8 mouse cellular contexts compared by ENCODE assay signal in the genomic region with DNA sequence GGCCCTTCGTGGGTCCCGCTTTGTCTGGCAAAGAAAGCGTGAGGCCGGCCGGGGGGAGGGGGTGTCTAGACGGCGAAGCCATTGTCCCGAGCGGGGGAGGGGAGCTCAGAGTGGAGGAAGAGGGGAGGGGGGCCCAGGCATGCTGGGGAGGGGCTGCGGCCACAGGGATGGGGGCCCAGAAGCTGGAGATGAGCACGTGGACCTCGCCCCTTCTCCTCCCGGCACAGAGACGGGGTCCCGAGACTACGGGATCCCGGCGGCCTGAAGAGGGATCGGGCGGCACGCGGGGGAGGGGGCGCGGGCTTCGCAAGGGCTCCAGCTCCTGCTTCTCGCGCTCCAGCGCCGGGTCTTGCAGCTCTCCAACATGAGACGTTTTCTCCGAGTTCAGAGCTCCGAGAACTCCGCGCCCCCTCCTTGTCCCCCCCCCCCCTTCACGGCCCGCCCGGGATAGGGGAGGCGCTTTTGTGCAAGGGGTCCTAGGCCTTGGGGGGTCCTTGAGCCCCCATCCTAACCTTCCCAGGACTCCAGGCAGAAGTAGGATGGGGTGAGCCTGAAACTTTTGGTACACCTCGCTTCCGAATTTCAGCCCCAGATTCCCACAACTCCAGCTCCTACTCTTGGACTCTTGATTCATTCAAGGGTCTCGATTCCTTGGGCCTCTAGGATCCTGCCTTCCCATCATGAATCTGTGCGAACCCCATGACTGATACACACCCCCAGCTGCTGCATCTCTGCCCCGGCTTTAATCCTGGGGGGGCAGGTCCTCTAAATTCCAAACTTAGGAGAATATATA. TPM values are rescaled to one million over a fixed set of nuclear protein-coding genes. Genes with fewer than 3 reads are reported as not detected.
DNase-seq lines count a peak whose midpoint lies in the region; ATAC-seq and TF ChIP-seq lines count a peak whose summit lies in the region.

No protein-coding gene starts in this region.

- peak overlapping the region; percentile 93 for H3K4me2 ChIP-seq in forebrain, postnatal 0 days (ENCODE audit: low read depth)
- peak overlapping the region; percentile 90 for H3K4me2 ChIP-seq in kidney, embryonic 15.5 days

- WGBS in kidney, adult 2 months: under 1% methylated on average over 43 of the region's 43 CpGs
- WGBS in forebrain, postnatal 0 days: under 1% methylated on average over 39 of the region's 43 CpGs
- WGBS in kidney, embryonic 15.5 days: under 1% methylated on average over 37 of the region's 43 CpGs

- TF ChIP-seq CTCF in kidney, adult 2 months (conservative IDR thresholded peaks at IDR 0.05; ENCODE audit: insufficient read depth, insufficient read length, low read depth, low read length): no peak
- TF ChIP-seq CTCF in forebrain, postnatal 0 days (IDR thresholded peaks at IDR 0.05; ENCODE audit: low read depth): no peak
- no peak for TF ChIP-seq CTCF in testis, adult 2 months (IDR thresholded peaks at IDR 0.05; ENCODE audit: control insufficient read depth, insufficient read depth, insufficient replicate concordance, low read depth, low read length)

- no peak overlapping the region for H3K27ac ChIP-seq in kidney, adult 2 months (ENCODE audit: insufficient read depth, low read depth, low read length)
- peak overlapping the region; percentile 77 for H3K27ac ChIP-seq in forebrain, postnatal 0 days (ENCODE audit: low read depth, low read length)
- peak overlapping the region; percentile 90 for H3K27ac ChIP-seq in kidney, embryonic 15.5 days
- H3K27ac ChIP-seq in testis, adult 2 months (ENCODE audit: control insufficient read depth, insufficient read depth, low read depth, low read length): no peak overlapping the region

- peak; percentile 36 for DNase-seq in kidney, adult 2 months
- DNase-seq in kidney, adult 9 months: no peak
- peak; percentile 70 for DNase-seq in NIH3T3 (ENCODE audit: low read depth)
- DNase-seq in forebrain, postnatal 0 days: peak; percentile 88
- peak; percentile 74 to 78 for DNase-seq in lung, postnatal 4 days
- no peak for DNase-seq in c-Kit-positive CD71-positive TER-119-positive erythroid progenitor cells, embryonic 14.5 days (ENCODE audit: low spot score)

- no peak for TF ChIP-seq POLR2A in kidney, adult 2 months (IDR thresholded peaks at IDR 0.05; ENCODE audit: low read depth, low read length)
- TF ChIP-seq POLR2A in testis, adult 2 months (IDR thresholded peaks at IDR 0.05; ENCODE audit: control insufficient read depth, low read depth, low read length): no peak

- peak overlapping the region; percentile 69 for H3K9ac ChIP-seq in forebrain, postnatal 0 days
- H3K9ac ChIP-seq in kidney, embryonic 15.5 days: peak overlapping the region; percentile 78

- no peaks in the 10 kb centered on the region for H3K36me3 ChIP-seq in kidney, adult 2 months (ENCODE audit: control insufficient read depth, insufficient read depth, low read length)
- no peaks in the 10 kb centered on the region for H3K36me3 ChIP-seq in forebrain, postnatal 0 days (ENCODE audit: insufficient read depth)
- H3K36me3 ChIP-seq in kidney, embryonic 15.5 days: no peaks in the 10 kb centered on the region
- no peaks in the 10 kb centered on the region for H3K36me3 ChIP-seq in testis, adult 2 months (ENCODE audit: control insufficient read depth, insufficient read depth, low read length)

- peak overlapping the region; percentile 27 for H3K4me3 ChIP-seq in kidney, adult 2 months (ENCODE audit: insufficient read depth, low read depth, low read length)
- peak overlapping the region; percentile 52 for H3K4me3 ChIP-seq in forebrain, postnatal 0 days (ENCODE audit: low read depth, low read length)
- peak overlapping the region; percentile 80 for H3K4me3 ChIP-seq in kidney, embryonic 15.5 days (replicated peaks)
- H3K4me3 ChIP-seq in testis, adult 2 months (ENCODE audit: control insufficient read depth, low read depth, low read length): peak overlapping the region; percentile 62

- H3K4me1 ChIP-seq in kidney, adult 2 months (ENCODE audit: control insufficient read depth, insufficient read depth, low read length): no peaks in the 10 kb centered on the region
- peaks cover 8% of the 10 kb centered on the region for H3K4me1 ChIP-seq in forebrain, postnatal 0 days (ENCODE audit: insufficient read depth)
- peaks cover 57% of the 10 kb centered on the region for H3K4me1 ChIP-seq in kidney, embryonic 15.5 days
- H3K4me1 ChIP-seq in testis, adult 2 months (ENCODE audit: control insufficient read depth, insufficient read depth, low read length): peaks cover 17% of the 10 kb centered on the region

- no peaks in the 10 kb centered on the region for H3K9me3 ChIP-seq in forebrain, postnatal 0 days (ENCODE audit: low read length)
- H3K9me3 ChIP-seq in kidney, embryonic 15.5 days (replicated peaks): no peaks in the 10 kb centered on the region

- H3K27me3 ChIP-seq in kidney, adult 2 months (replicated peaks; ENCODE audit: control insufficient read depth, insufficient read depth, low read length): no peaks in the 10 kb centered on the region
- H3K27me3 ChIP-seq in forebrain, postnatal 0 days (ENCODE audit: insufficient read depth, low read length): no peaks in the 10 kb centered on the region
- H3K27me3 ChIP-seq in kidney, embryonic 15.5 days: 0 out of 2 replicates have a peak, but pooled peaks cover 4% of the 10 kb centered on the region
- H3K27me3 ChIP-seq in testis, adult 2 months (ENCODE audit: control insufficient read depth, insufficient read depth, low read length): no peaks in the 10 kb centered on the region

- peak; percentile 78 for ATAC-seq in forebrain, postnatal 0 days
- peak; percentile 52 for ATAC-seq in kidney, embryonic 15.5 days (replicated peaks; ENCODE audit: low FRiP score)

RNA-seq across cellular contexts. Expression of a gene that starts 0.7 kb away (rescaled TPM):
- polyA plus RNA-seq in kidney, adult 2 months (2012; rRNA removed): 12.0 and 16.9 TPM in 2 replicates
- total RNA-seq in forebrain, postnatal 0 days (2014; rRNA removed): 13.5 and 22.5 TPM in 2 replicates
- polyA plus RNA-seq in forebrain, postnatal 0 days (2015; fragmentation: Nextera tagmentation; extraction: Ambion mirVana): 2.3 and 3.3 TPM in 2 replicates
- polyA plus RNA-seq in kidney, embryonic 15.5 days (2015; fragmentation: Nextera tagmentation; extraction: Ambion mirVana): 11.9 and 14.9 TPM in 2 replicates
- polyA plus RNA-seq in testis, adult 2 months (2012; rRNA removed): 1.5 and 1.7 TPM in 2 replicates

RNA-seq across cellular contexts. Expression of a gene that starts 23.4 kb away (rescaled TPM):
- polyA plus RNA-seq in kidney, adult 2 months (2012; rRNA removed): 1.3 TPM in 2 replicates
- total RNA-seq in forebrain, postnatal 0 days (2014; rRNA removed): 0.29 TPM in 1 of 2 replicates, not detected in the other
- polyA plus RNA-seq in forebrain, postnatal 0 days (2015; fragmentation: Nextera tagmentation; extraction: Ambion mirVana): 0.08 and 0.11 TPM in 2 replicates
- polyA plus RNA-seq in kidney, embryonic 15.5 days (2015; fragmentation: Nextera tagmentation; extraction: Ambion mirVana): 0.10 and 0.19 TPM in 2 replicates
- polyA plus RNA-seq in testis, adult 2 months (2012; rRNA removed): 0.10 and 0.11 TPM in 2 replicates

Comparison
In these comparisons a context has a peak if more than half of its experiments do, and no peak if none do; other contexts are left out.
1. DNase-seq: peak in kidney, adult 2 months (single experiment), NIH3T3 (single experiment), forebrain, postnatal 0 days (single experiment) and lung, postnatal 4 days (2 of 2); none in kidney, adult 9 months (single experiment) and c-Kit-positive CD71-positive TER-119-positive erythroid progenitor cells, embryonic 14.5 days (single experiment).
2. H3K27ac ChIP-seq: peak in forebrain, postnatal 0 days (single experiment) and kidney, embryonic 15.5 days (single experiment); none in kidney, adult 2 months (single experiment) and testis, adult 2 months (single experiment).
3. H3K4me3 ChIP-seq: peak in every context shown above with its lines; median percentile 80 in kidney, embryonic 15.5 days; 62 in testis, adult 2 months; 52 in forebrain, postnatal 0 days; 27 in kidney, adult 2 months.